Mouse (Mus musculus) adrenal gland, postnatal 14 days (tissue): ENCODE results near the gene Trio. TPM values are rescaled to one million over a fixed set of nuclear protein-coding genes. Genes with fewer than 3 reads are reported as not detected.
A peak's percentile ranks its signal among the peaks of the same experiment; 100 is the strongest.

Experiments
- DNase-seq: peaks from one replicate; pipeline ENCODE4 v3.0.0; 2021; ENCODE audit warnings: mixed read lengths
- long read RNA-seq, 2 experiments: library from polyadenylated mRNA; stranded (forward); transcript quantifications; one replicate each; pipeline ENCODE4 v2.0.0; 2021
- total RNA-seq: library from RNA; stranded (reverse); gene quantifications from 2 replicates; pipeline ENCODE4 v1.2.3, GENCODE M21; 2021

Gene Trio
- 59.0 and 63.5 TPM in 2 replicates for total RNA-seq
- long read RNA-seq, experiment 1, partial matches to known transcripts: 9 of 10 reads
- long read RNA-seq, experiment 1, other reads (novel, unspliced or antisense): 1 of 10 reads
- long read RNA-seq, experiment 2, partial matches to known transcripts: 2 of 5 reads
- long read RNA-seq, experiment 2, other reads (novel, unspliced or antisense): 3 of 5 reads

- DNase-seq: peak; percentile 98
Observed at GRCm38 (mm10) chr15:28025447-28026166, at the start of gene Trio. Gene Trio (minus strand): TSS chr15:28025848.

GRCm38 (mm10) chr15:28074416-28074970, 48.8 kb upstream of the Trio start:
- DNase-seq: no peak

GRCm38 (mm10) chr15:28071601-28072000, 46.0 kb upstream of the Trio start:
- no peak for DNase-seq

GRCm38 (mm10) chr15:28070771-28071419, 45.2 kb upstream of the Trio start:
- DNase-seq: no peak

GRCm38 (mm10) chr15:28070221-28070620, 44.6 kb upstream of the Trio start:
- no peak for DNase-seq

GRCm38 (mm10) chr15:28067373-28067772, 41.7 kb upstream of the Trio start:
- peak; percentile 52 for DNase-seq

GRCm38 (mm10) chr15:28066468-28066867, 40.8 kb upstream of the Trio start:
- DNase-seq: no peak

- DNase-seq: no peak
Observed at GRCm38 (mm10) chr15:28065572-28065971, 39.9 kb upstream of the Trio start.

GRCm38 (mm10) chr15:28064733-28065088, 39.1 kb upstream of the Trio start:
- no peak for DNase-seq

GRCm38 (mm10) chr15:28064081-28064732, 38.6 kb upstream of the Trio start:
- no peak for DNase-seq

- DNase-seq: no peak
Observed at GRCm38 (mm10) chr15:28063466-28063865, 37.8 kb upstream of the Trio start.

GRCm38 (mm10) chr15:28062016-28062415, 36.4 kb upstream of the Trio start:
- DNase-seq: no peak

- DNase-seq: no peak
Observed at GRCm38 (mm10) chr15:28060977-28061376, 35.3 kb upstream of the Trio start.

- peak; percentile 39 for DNase-seq
Observed at GRCm38 (mm10) chr15:28060423-28060822, 34.8 kb upstream of the Trio start.

- DNase-seq: no peak
Observed at GRCm38 (mm10) chr15:28057545-28057944, 31.9 kb upstream of the Trio start.

GRCm38 (mm10) chr15:28054731-28055130, 29.1 kb upstream of the Trio start:
- DNase-seq: no peak

- no peak for DNase-seq
Observed at GRCm38 (mm10) chr15:28054111-28054510, 28.5 kb upstream of the Trio start.

- DNase-seq: no peak
Observed at GRCm38 (mm10) chr15:28053226-28053625, 27.6 kb upstream of the Trio start.

GRCm38 (mm10) chr15:28051811-28052210, 26.2 kb upstream of the Trio start:
- DNase-seq: no peak

GRCm38 (mm10) chr15:28051104-28051625, 25.5 kb upstream of the Trio start:
- peak; percentile 42 for DNase-seq

- peak; percentile 66 for DNase-seq
Observed at GRCm38 (mm10) chr15:28047711-28048110, 22.1 kb upstream of the Trio start.

- no peak for DNase-seq
Observed at GRCm38 (mm10) chr15:28041158-28041865, 15.7 kb upstream of the Trio start.
